Mouse (Mus musculus) hindbrain, embryonic 16.5 days (tissue): ENCODE measurements around the gene Cbx2. TPM values are rescaled to one million over a fixed set of nuclear protein-coding genes. Genes with fewer than 3 reads are reported as not detected.
A peak's percentile ranks its signal among the peaks of the same experiment; 100 is the strongest.

ENCODE experiments used
- ATAC-seq: fragments of 200-750 bp; cut with Nextera tagmentation; 2 replicates; pipeline ENCODE4 v1.8.0; 2017; ENCODE audit warnings: moderate TSS enrichment, moderate library complexity
- H3K27ac ChIP-seq: fragments of 300-500 bp; sonication (generic); 2 replicates; pipeline ENCODE4 v1.5.1; 2014; ENCODE audit warnings: low read depth, mild to moderate bottlenecking, control low read depth, low read length, moderate library complexity
- H3K27me3 ChIP-seq: fragments of 300-500 bp; sonication (generic); replicated peaks from 2 replicates; pipeline ENCODE4 v1.6.1; 2014; ENCODE audit warnings: low read length; ENCODE audit not compliant: control insufficient read depth, insufficient read depth
- H3K36me3 ChIP-seq: fragments of 300-500 bp; sonication (generic); 2 replicates; pipeline ENCODE4 v1.6.1; 2014; ENCODE audit warnings: mild to moderate bottlenecking, low read length, moderate library complexity, mixed read lengths; ENCODE audit not compliant: control insufficient read depth, insufficient read depth
- H3K4me1 ChIP-seq: fragments of 300-500 bp; sonication (generic); 2 replicates; pipeline ENCODE4 v1.6.1; 2014; ENCODE audit warnings: low read depth, low read length; ENCODE audit not compliant: control insufficient read depth, insufficient read depth
- H3K4me2 ChIP-seq: fragments of 300-500 bp; sonication (generic); 2 replicates; pipeline ENCODE4 v1.6.1; 2014; ENCODE audit warnings: mild to moderate bottlenecking, low read length, control low read depth, moderate library complexity
- H3K4me3 ChIP-seq: fragments of 300-500 bp; sonication (generic); 2 replicates; pipeline ENCODE4 v1.5.1; 2014; ENCODE audit warnings: mild to moderate bottlenecking, low read length, control low read depth, moderate library complexity
- H3K9ac ChIP-seq: fragments of 300-500 bp; sonication (generic); 2 replicates; pipeline ENCODE4 v1.6.1; 2014; ENCODE audit warnings: low read depth, mild to moderate bottlenecking, control low read depth, low read length, moderate library complexity
- H3K9me3 ChIP-seq: fragments of 300-500 bp; sonication (generic); 2 replicates; pipeline ENCODE4 v1.6.1; 2014; ENCODE audit warnings: mild to moderate bottlenecking, low read length, moderate library complexity; ENCODE audit not compliant: control insufficient read depth
- WGBS: fragments of 180-500 bp; shearing (Covaris S2); extraction: QIAGEN DNeasy Blood & Tissue Kit; methylation state at CpG from one replicate; pipeline ENCODE4 v1.1.7; 2014; 5-methylcytosine and 5-hydroxymethylcytosine counted together
- polyA plus RNA-seq: library from polyadenylated mRNA; unstranded; fragments of >200 nt; fragmentation: Nextera tagmentation; extraction: Ambion mirVana; gene quantifications from 2 replicates; pipeline ENCODE4 v1.2.1, GENCODE M21; 2015

Cbx2 gene
- polyA plus RNA-seq, 1 experiment from 2014 or later = 10.7 TPM

GRCm38 (mm10) chr11:118987999-118988398 lies 34.8 kb upstream of the Cbx2 start, which contains the start of gene Enpp7:
Gene Enpp7 (plus strand): TSS chr11:118988188.
- 89% methylated on average over 10 of the region's 10 CpGs for WGBS
- no peak for ATAC-seq
- Histone ChIP-seq H3K9me3 (no peaks in the 10 kb centered on the region), H3K4me1 (no peaks in the 10 kb centered on the region; the same call in 1 of the 2 replicates), H3K36me3 (no peaks in the 10 kb centered on the region), H3K4me3 (no peak within 1 kb of the TSS), H3K9ac (no peak within 1 kb of the TSS), H3K27ac (no peak within 1 kb of the TSS), H3K4me2 (no peak within 1 kb of the TSS), H3K27me3 (no peaks in the 10 kb centered on the region)

GRCm38 (mm10) chr11:118992781-118993180 lies 30.0 kb upstream of the Cbx2 start:
- H3K9ac ChIP-seq = no peak overlapping the region
- peaks cover 5% of the 10 kb centered on the region; the same call in 1 of the 2 replicates for H3K4me1 ChIP-seq
- no peak overlapping the region for H3K27ac ChIP-seq
- no peak overlapping the region for H3K4me3 ChIP-seq
- no peak overlapping the region for H3K4me2 ChIP-seq
- no peaks in the 10 kb centered on the region for H3K9me3 ChIP-seq
- H3K36me3 ChIP-seq = no peaks in the 10 kb centered on the region
- no peaks in the 10 kb centered on the region for H3K27me3 ChIP-seq
- no peak for ATAC-seq
- 62% methylated on average over 3 of the region's 3 CpGs for WGBS

GRCm38 (mm10) chr11:118995448-118995847 lies 27.3 kb upstream of the Cbx2 start:
- Histone ChIP-seq H3K9ac (peak overlapping the region; percentile 38), H3K4me3 (no peak overlapping the region), H3K9me3 (no peaks in the 10 kb centered on the region), H3K4me1 (peaks cover 24% of the 10 kb centered on the region), H3K27ac (no peak overlapping the region), H3K36me3 (no peaks in the 10 kb centered on the region), H3K27me3 (no peaks in the 10 kb centered on the region), H3K4me2 (no peak overlapping the region)
- no peak for ATAC-seq
- 30% methylated on average over 4 of the region's 4 CpGs for WGBS

GRCm38 (mm10) chr11:118997182-118997581 lies 25.6 kb upstream of the Cbx2 start:
- H3K4me2 ChIP-seq = no peak overlapping the region
- H3K4me1 ChIP-seq = peaks cover 24% of the 10 kb centered on the region
- H3K9ac ChIP-seq = no peak overlapping the region
- no peaks in the 10 kb centered on the region for H3K9me3 ChIP-seq
- no peaks in the 10 kb centered on the region for H3K36me3 ChIP-seq
- 78% methylated on average over 3 of the region's 3 CpGs for WGBS
- H3K4me3 ChIP-seq = no peak overlapping the region
- ATAC-seq = no peak
- H3K27ac ChIP-seq = no peak overlapping the region
- no peaks in the 10 kb centered on the region for H3K27me3 ChIP-seq

- peak overlapping the region; percentile 52 for H3K9ac ChIP-seq
- ATAC-seq = peak; percentile 83
- H3K4me2 ChIP-seq = peak overlapping the region; percentile 61
- peak overlapping the region; percentile 76 for H3K27ac ChIP-seq
- H3K4me1 ChIP-seq = peaks cover 24% of the 10 kb centered on the region
- no peaks in the 10 kb centered on the region for H3K9me3 ChIP-seq
- H3K4me3 ChIP-seq = peak overlapping the region; percentile 31
- H3K27me3 ChIP-seq = no peaks in the 10 kb centered on the region
- no peaks in the 10 kb centered on the region for H3K36me3 ChIP-seq
- WGBS = 7% methylated on average over 30 of the region's 30 CpGs
Observed at GRCm38 (mm10) chr11:118998540-118999265, 24.1 kb upstream of the Cbx2 start.

- Histone ChIP-seq H3K4me3 (peak overlapping the region; percentile 31), H3K9me3 (no peaks in the 10 kb centered on the region), H3K4me2 (peak overlapping the region; percentile 61), H3K36me3 (no peaks in the 10 kb centered on the region), H3K4me1 (peaks cover 24% of the 10 kb centered on the region), H3K9ac (peak overlapping the region; percentile 52), H3K27me3 (no peaks in the 10 kb centered on the region), H3K27ac (peak overlapping the region; percentile 76)
- WGBS = 1% methylated on average over 26 of the region's 26 CpGs
- peak; percentile 76 for ATAC-seq
Observed at GRCm38 (mm10) chr11:118999361-118999804, 23.4 kb upstream of the Cbx2 start.

GRCm38 (mm10) chr11:119000877-119001276 lies 21.9 kb upstream of the Cbx2 start:
- H3K4me3 ChIP-seq = no peak overlapping the region
- no peaks in the 10 kb centered on the region for H3K9me3 ChIP-seq
- 73% methylated on average over 2 of the region's 2 CpGs for WGBS
- H3K27me3 ChIP-seq = no peaks in the 10 kb centered on the region
- H3K9ac ChIP-seq = no peak overlapping the region
- no peak overlapping the region for H3K27ac ChIP-seq
- no peak overlapping the region for H3K4me2 ChIP-seq
- no peak for ATAC-seq
- H3K36me3 ChIP-seq = no peaks in the 10 kb centered on the region
- peaks cover 19% of the 10 kb centered on the region for H3K4me1 ChIP-seq

- ATAC-seq = no peak
- WGBS = 74% methylated on average over 4 of the region's 4 CpGs
- Histone ChIP-seq H3K27ac (no peak overlapping the region), H3K9ac (no peak overlapping the region), H3K36me3 (no peaks in the 10 kb centered on the region), H3K27me3 (no peaks in the 10 kb centered on the region), H3K4me1 (peaks cover 19% of the 10 kb centered on the region), H3K9me3 (no peaks in the 10 kb centered on the region), H3K4me3 (no peak overlapping the region), H3K4me2 (no peak overlapping the region)
Observed at GRCm38 (mm10) chr11:119001493-119002128, 21.2 kb upstream of the Cbx2 start.

GRCm38 (mm10) chr11:119005547-119006275 lies 17.1 kb upstream of the Cbx2 start:
- Histone ChIP-seq H3K36me3 (no peaks in the 10 kb centered on the region), H3K9me3 (no peaks in the 10 kb centered on the region), H3K9ac (no peak overlapping the region), H3K4me1 (no peaks in the 10 kb centered on the region), H3K27me3 (no peaks in the 10 kb centered on the region), H3K4me2 (no peak overlapping the region), H3K4me3 (no peak overlapping the region), H3K27ac (no peak overlapping the region)
- WGBS = 89% methylated on average over 10 of the region's 10 CpGs
- ATAC-seq = no peak
